Mouse (Mus musculus): Measurements from ENCODE around the gene Fgf14. TPM values are rescaled to one million over a fixed set of nuclear protein-coding genes. Genes with fewer than 3 reads are reported as not detected.

Gene Fgf14
- polyA plus RNA-seq, 1 experiment from 2014 or later = 1.2 TPM

GRCm38 (mm10) chr14:124315513-124315912 lies 361.4 kb downstream of the Fgf14 start:
- no peak for ATAC-seq (replicated peaks; ENCODE audit: insufficient number of reproducible peaks, low FRiP score, low TSS enrichment, low read depth)
- Histone ChIP-seq H3K4me1 (ENCODE audit: control insufficient read depth, insufficient read depth, low read length) (no peaks in the 10 kb centered on the region), H3K4me3 (ENCODE audit: low read depth, low read length) (no peak overlapping the region), H3K36me3 (replicated peaks; ENCODE audit: control insufficient read depth, insufficient read depth, low read depth, low read length) (no peaks in the 10 kb centered on the region), H3K9me3 (replicated peaks; ENCODE audit: control insufficient read depth, low read length) (no peaks in the 10 kb centered on the region), H3K27me3 (ENCODE audit: control insufficient read depth, insufficient read depth, low read length) (no peaks in the 10 kb centered on the region), H3K27ac (replicated peaks; ENCODE audit: low read depth, low read length) (no peak overlapping the region), H3K9ac (replicated peaks; ENCODE audit: low read length) (no peak overlapping the region), H3K4me2 (ENCODE audit: low read depth, low read length) (no peak overlapping the region)
- DNase-seq (ENCODE audit: low spot score) = no peak
- 82% methylated on average over 2 of the region's 2 CpGs for WGBS

GRCm38 (mm10) chr14:124287027-124287426 lies 389.9 kb downstream of the Fgf14 start:
- no peaks in the 10 kb centered on the region for H3K36me3 ChIP-seq (replicated peaks; ENCODE audit: control insufficient read depth, insufficient read depth, low read depth, low read length)
- H3K9ac ChIP-seq (replicated peaks; ENCODE audit: low read length) = no peak overlapping the region
- no peak overlapping the region for H3K4me3 ChIP-seq (ENCODE audit: low read depth, low read length)
- H3K4me1 ChIP-seq (ENCODE audit: control insufficient read depth, insufficient read depth, low read length) = no peaks in the 10 kb centered on the region
- H3K9me3 ChIP-seq (replicated peaks; ENCODE audit: control insufficient read depth, low read length) = no peaks in the 10 kb centered on the region
- no peak for ATAC-seq (replicated peaks; ENCODE audit: insufficient number of reproducible peaks, low FRiP score, low TSS enrichment, low read depth)
- no peaks in the 10 kb centered on the region for H3K27me3 ChIP-seq (ENCODE audit: control insufficient read depth, insufficient read depth, low read length)
- no peak for DNase-seq (ENCODE audit: low spot score)
- no peak overlapping the region for H3K27ac ChIP-seq (replicated peaks; ENCODE audit: low read depth, low read length)
- H3K4me2 ChIP-seq (ENCODE audit: low read depth, low read length) = no peak overlapping the region

GRCm38 (mm10) chr14:124278384-124278944 lies 398.5 kb downstream of the Fgf14 start:
- no peak overlapping the region for H3K4me3 ChIP-seq (ENCODE audit: low read depth, low read length)
- DNase-seq (ENCODE audit: low spot score) (no peak), ATAC-seq (replicated peaks; ENCODE audit: insufficient number of reproducible peaks, low FRiP score, low TSS enrichment, low read depth) (no peak)
- no peaks in the 10 kb centered on the region for H3K4me1 ChIP-seq (ENCODE audit: control insufficient read depth, insufficient read depth, low read length)
- H3K27me3 ChIP-seq (ENCODE audit: control insufficient read depth, insufficient read depth, low read length) = no peaks in the 10 kb centered on the region
- H3K4me2 ChIP-seq (ENCODE audit: low read depth, low read length) = no peak overlapping the region
- H3K9me3 ChIP-seq (replicated peaks; ENCODE audit: control insufficient read depth, low read length) = no peaks in the 10 kb centered on the region
- no peaks in the 10 kb centered on the region for H3K36me3 ChIP-seq (replicated peaks; ENCODE audit: control insufficient read depth, insufficient read depth, low read depth, low read length)
- H3K27ac ChIP-seq (replicated peaks; ENCODE audit: low read depth, low read length) = no peak overlapping the region
- no peak overlapping the region for H3K9ac ChIP-seq (replicated peaks; ENCODE audit: low read length)

GRCm38 (mm10) chr14:124266977-124267376 lies 409.9 kb downstream of the Fgf14 start:
- no peak for ATAC-seq (replicated peaks; ENCODE audit: insufficient number of reproducible peaks, low FRiP score, low TSS enrichment, low read depth)
- no peaks in the 10 kb centered on the region for H3K27me3 ChIP-seq (ENCODE audit: control insufficient read depth, insufficient read depth, low read length)
- H3K9ac ChIP-seq (replicated peaks; ENCODE audit: low read length) = no peak overlapping the region
- no peaks in the 10 kb centered on the region for H3K9me3 ChIP-seq (replicated peaks; ENCODE audit: control insufficient read depth, low read length)
- no peak overlapping the region for H3K4me3 ChIP-seq (ENCODE audit: low read depth, low read length)
- no peak for DNase-seq (ENCODE audit: low spot score)
- no peaks in the 10 kb centered on the region for H3K4me1 ChIP-seq (ENCODE audit: control insufficient read depth, insufficient read depth, low read length)
- no peak overlapping the region for H3K27ac ChIP-seq (replicated peaks; ENCODE audit: low read depth, low read length)
- no peaks in the 10 kb centered on the region for H3K36me3 ChIP-seq (replicated peaks; ENCODE audit: control insufficient read depth, insufficient read depth, low read depth, low read length)
- H3K4me2 ChIP-seq (ENCODE audit: low read depth, low read length) = no peak overlapping the region

GRCm38 (mm10) chr14:124264541-124265059 lies 412.3 kb downstream of the Fgf14 start:
- H3K36me3 ChIP-seq (replicated peaks; ENCODE audit: control insufficient read depth, insufficient read depth, low read depth, low read length) = no peaks in the 10 kb centered on the region
- H3K27ac ChIP-seq (replicated peaks; ENCODE audit: low read depth, low read length) = no peak overlapping the region
- no peaks in the 10 kb centered on the region for H3K4me1 ChIP-seq (ENCODE audit: control insufficient read depth, insufficient read depth, low read length)
- H3K4me3 ChIP-seq (ENCODE audit: low read depth, low read length) = no peak overlapping the region
- no peaks in the 10 kb centered on the region for H3K27me3 ChIP-seq (ENCODE audit: control insufficient read depth, insufficient read depth, low read length)
- DNase-seq (ENCODE audit: low spot score) = peak; percentile 4
- no peak overlapping the region for H3K9ac ChIP-seq (replicated peaks; ENCODE audit: low read length)
- H3K9me3 ChIP-seq (replicated peaks; ENCODE audit: control insufficient read depth, low read length) = no peaks in the 10 kb centered on the region
- ATAC-seq (replicated peaks; ENCODE audit: insufficient number of reproducible peaks, low FRiP score, low TSS enrichment, low read depth) = peak; percentile 70
- 42% methylated on average over 2 of the region's 2 CpGs for WGBS
- H3K4me2 ChIP-seq (ENCODE audit: low read depth, low read length) = no peak overlapping the region

- Histone ChIP-seq H3K4me1 (ENCODE audit: control insufficient read depth, insufficient read depth, low read length) (no peaks in the 10 kb centered on the region), H3K9ac (replicated peaks; ENCODE audit: low read length) (no peak overlapping the region), H3K36me3 (replicated peaks; ENCODE audit: control insufficient read depth, insufficient read depth, low read depth, low read length) (no peaks in the 10 kb centered on the region), H3K4me2 (ENCODE audit: low read depth, low read length) (no peak overlapping the region), H3K27me3 (ENCODE audit: control insufficient read depth, insufficient read depth, low read length) (no peaks in the 10 kb centered on the region), H3K4me3 (ENCODE audit: low read depth, low read length) (no peak overlapping the region), H3K27ac (replicated peaks; ENCODE audit: low read depth, low read length) (no peak overlapping the region), H3K9me3 (replicated peaks; ENCODE audit: control insufficient read depth, low read length) (no peaks in the 10 kb centered on the region)
- ATAC-seq (replicated peaks; ENCODE audit: insufficient number of reproducible peaks, low FRiP score, low TSS enrichment, low read depth) (no peak), DNase-seq (ENCODE audit: low spot score) (no peak)
Measured at GRCm38 (mm10) chr14:124263199-124263598, 413.7 kb downstream of the Fgf14 start.

- Histone ChIP-seq H3K4me3 (ENCODE audit: low read depth, low read length) (no peak overlapping the region), H3K9me3 (replicated peaks; ENCODE audit: control insufficient read depth, low read length) (no peaks in the 10 kb centered on the region), H3K27ac (replicated peaks; ENCODE audit: low read depth, low read length) (no peak overlapping the region), H3K36me3 (replicated peaks; ENCODE audit: control insufficient read depth, insufficient read depth, low read depth, low read length) (no peaks in the 10 kb centered on the region), H3K4me2 (ENCODE audit: low read depth, low read length) (no peak overlapping the region), H3K27me3 (ENCODE audit: control insufficient read depth, insufficient read depth, low read length) (no peaks in the 10 kb centered on the region), H3K4me1 (ENCODE audit: control insufficient read depth, insufficient read depth, low read length) (no peaks in the 10 kb centered on the region), H3K9ac (replicated peaks; ENCODE audit: low read length) (no peak overlapping the region)
- 67% methylated on average over 1 of the region's 1 CpGs for WGBS
- ATAC-seq (replicated peaks; ENCODE audit: insufficient number of reproducible peaks, low FRiP score, low TSS enrichment, low read depth) = no peak
- no peak for DNase-seq (ENCODE audit: low spot score)
Measured at GRCm38 (mm10) chr14:124247517-124247916, 429.4 kb downstream of the Fgf14 start.

- Histone ChIP-seq H3K27me3 (ENCODE audit: control insufficient read depth, insufficient read depth, low read length) (no peaks in the 10 kb centered on the region), H3K9me3 (replicated peaks; ENCODE audit: control insufficient read depth, low read length) (no peaks in the 10 kb centered on the region), H3K4me1 (ENCODE audit: control insufficient read depth, insufficient read depth, low read length) (no peaks in the 10 kb centered on the region), H3K27ac (replicated peaks; ENCODE audit: low read depth, low read length) (no peak overlapping the region), H3K4me2 (ENCODE audit: low read depth, low read length) (no peak overlapping the region), H3K9ac (replicated peaks; ENCODE audit: low read length) (no peak overlapping the region), H3K36me3 (replicated peaks; ENCODE audit: control insufficient read depth, insufficient read depth, low read depth, low read length) (no peaks in the 10 kb centered on the region), H3K4me3 (ENCODE audit: low read depth, low read length) (no peak overlapping the region)
- ATAC-seq (replicated peaks; ENCODE audit: insufficient number of reproducible peaks, low FRiP score, low TSS enrichment, low read depth) (no peak), DNase-seq (ENCODE audit: low spot score) (no peak)
- 61% methylated on average over 2 of the region's 2 CpGs for WGBS
Measured at GRCm38 (mm10) chr14:124223445-124223844, 453.5 kb downstream of the Fgf14 start.
